Mouse (Mus musculus) layer of hippocampus, postnatal 10 days (tissue): ENCODE data around the gene Prr5l. TPM values are rescaled to one million over a fixed set of nuclear protein-coding genes. Genes with fewer than 3 reads are reported as not detected.
"Not testable (repeated sequence)": the region's sequence is repeated elsewhere in the genome, so short reads cannot be mapped to it uniquely, and the experiment has no call there.

Source experiments
- DNase-seq, 2 experiments: peaks; one replicate each; pipeline ENCODE4 v3.0.0; 2021; ENCODE audit warnings: low spot score in 2 of 2
- total RNA-seq, 2 experiments: library from RNA; stranded (reverse); gene quantifications; 2 replicates each; pipeline ENCODE4 v1.2.3; 2021

Gene Prr5l
- total RNA-seq, 2 experiments from 2014 or later = 2.9 to 5.5 TPM

- no peak for DNase-seq
Measured at GRCm38 (mm10) chr2:101778080-101778479, 104.7 kb downstream of the Prr5l start.

GRCm38 (mm10) chr2:101763503-101763902, 119.3 kb downstream of the Prr5l start:
- DNase-seq = no peak

GRCm38 (mm10) chr2:101762955-101763386, 119.9 kb downstream of the Prr5l start:
- no peak for DNase-seq

- no peak for DNase-seq
Measured at GRCm38 (mm10) chr2:101762405-101762804, 120.4 kb downstream of the Prr5l start.

GRCm38 (mm10) chr2:101761898-101762297, 120.9 kb downstream of the Prr5l start:
- no peak for DNase-seq

- DNase-seq = no peak
Measured at GRCm38 (mm10) chr2:101759523-101760277, 123.1 kb downstream of the Prr5l start.

- no peak for DNase-seq
Measured at GRCm38 (mm10) chr2:101757806-101758205, 125.0 kb downstream of the Prr5l start.

- no peak for DNase-seq
Measured at GRCm38 (mm10) chr2:101756069-101756753, 126.6 kb downstream of the Prr5l start.

GRCm38 (mm10) chr2:101754939-101755555, 127.8 kb downstream of the Prr5l start:
- no peak for DNase-seq

GRCm38 (mm10) chr2:101754428-101754827, 128.4 kb downstream of the Prr5l start:
- no peak for DNase-seq

- no peak for DNase-seq
Measured at GRCm38 (mm10) chr2:101752979-101753378, 129.8 kb downstream of the Prr5l start.

GRCm38 (mm10) chr2:101752402-101752801, 130.4 kb downstream of the Prr5l start:
- no peak for DNase-seq

- DNase-seq = no peak
Measured at GRCm38 (mm10) chr2:101751236-101751922, 131.4 kb downstream of the Prr5l start.

- no peak for DNase-seq
Measured at GRCm38 (mm10) chr2:101746537-101746936, 136.3 kb downstream of the Prr5l start.

- not testable (repeated sequence) for DNase-seq
Measured at GRCm38 (mm10) chr2:101745656-101746055, 137.2 kb downstream of the Prr5l start.

GRCm38 (mm10) chr2:101742072-101742860, 140.6 kb downstream of the Prr5l start:
- no peak for DNase-seq

GRCm38 (mm10) chr2:101741653-101742052, 141.2 kb downstream of the Prr5l start:
- no peak for DNase-seq

GRCm38 (mm10) chr2:101739914-101740313, 142.9 kb downstream of the Prr5l start:
- no peak for DNase-seq

- no peak for DNase-seq
Measured at GRCm38 (mm10) chr2:101733564-101733963, 149.3 kb downstream of the Prr5l start.

- DNase-seq = no peak
Measured at GRCm38 (mm10) chr2:101732777-101733210, 150.0 kb downstream of the Prr5l start.

GRCm38 (mm10) chr2:101730972-101731371, 151.9 kb downstream of the Prr5l start:
- DNase-seq = peak; percentile 25 to 27
